Mouse (Mus musculus) spleen, adult 12 weeks (tissue): Measurements from ENCODE around the gene Cxcl17.

ENCODE experiments used
- DNase-seq: peaks from one replicate; pipeline ENCODE4 v3.0.0; 2022; ENCODE audit warnings: low spot score

Gene Cxcl17

DNA sequence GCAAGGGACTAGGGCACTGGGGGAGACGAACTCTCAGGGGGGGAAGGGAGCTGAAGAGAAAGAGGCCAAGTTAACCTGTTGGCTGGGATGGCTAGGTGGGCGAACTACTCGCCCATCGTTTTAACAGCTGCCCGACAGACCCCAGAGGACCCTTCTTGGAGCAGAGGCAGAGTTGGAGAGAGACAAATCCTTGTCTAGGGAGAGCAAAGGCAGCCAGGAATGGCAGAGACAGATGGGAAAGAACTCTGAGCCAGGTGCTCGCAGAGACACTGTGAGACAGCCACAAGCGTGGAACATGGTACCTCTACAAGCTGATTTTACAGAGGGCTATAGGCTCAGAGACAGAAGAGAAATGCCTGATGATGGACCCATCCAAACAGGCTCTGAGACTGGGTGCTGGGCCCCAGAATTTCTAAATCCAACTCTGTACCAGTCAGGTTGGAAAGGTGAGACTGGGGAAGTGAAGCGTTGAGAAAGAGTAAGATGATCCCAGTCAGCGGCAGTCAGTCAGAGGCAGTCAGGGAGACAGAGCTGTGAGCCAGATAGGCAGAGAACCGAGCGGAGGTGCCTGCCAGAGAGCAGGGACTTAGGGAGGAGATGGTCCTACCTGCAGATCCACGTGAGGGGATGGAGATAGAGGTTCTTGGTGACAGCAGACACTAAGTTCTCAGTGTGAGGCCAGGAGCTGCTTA is 43.5 kb downstream of the Cxcl17 start, which contains the start of gene Cnfn:
Gene Cnfn (minus strand): TSS at position 667 of the 692 bp plus-strand sequence.
- no peak for DNase-seq

- DNase-seq: no peak
These were observed 44.4 kb downstream of the Cxcl17 start for GRCm38 (mm10) chr7:25368333-25368732.

DNA sequence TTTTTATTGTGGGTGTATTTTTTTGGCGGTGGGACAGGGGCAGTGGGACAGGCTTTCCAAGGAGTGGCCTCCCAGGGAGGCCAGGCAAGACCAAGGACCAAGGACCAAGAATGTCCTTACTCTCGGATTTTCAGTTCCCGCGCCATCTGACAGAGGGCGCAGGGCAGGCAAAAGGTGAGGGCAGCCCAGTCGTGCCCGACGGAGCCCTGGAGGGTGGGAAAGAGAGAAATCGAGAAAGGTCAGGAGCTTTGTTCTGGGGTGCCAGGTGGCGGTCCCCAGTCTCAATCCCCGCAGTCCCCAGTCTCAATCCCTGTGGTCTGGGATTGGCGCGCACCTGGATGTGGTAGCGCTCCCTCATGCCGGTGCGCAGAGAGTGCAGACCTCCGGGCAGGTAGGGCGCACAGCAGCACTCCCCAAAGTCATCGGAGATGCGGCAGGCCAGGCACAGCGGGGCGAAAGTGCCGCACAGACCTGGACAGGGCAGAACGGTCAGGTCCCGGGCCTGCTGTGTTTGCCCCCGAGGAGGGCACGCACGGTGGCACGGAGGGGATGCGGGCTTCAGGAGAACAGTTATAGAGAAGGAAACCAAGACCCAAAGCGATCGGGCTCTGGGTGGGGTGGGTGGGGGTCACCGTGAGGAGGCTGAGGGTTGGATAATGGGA is 44.9 kb downstream of the Cxcl17 start:
- no peak for DNase-seq

DNA sequence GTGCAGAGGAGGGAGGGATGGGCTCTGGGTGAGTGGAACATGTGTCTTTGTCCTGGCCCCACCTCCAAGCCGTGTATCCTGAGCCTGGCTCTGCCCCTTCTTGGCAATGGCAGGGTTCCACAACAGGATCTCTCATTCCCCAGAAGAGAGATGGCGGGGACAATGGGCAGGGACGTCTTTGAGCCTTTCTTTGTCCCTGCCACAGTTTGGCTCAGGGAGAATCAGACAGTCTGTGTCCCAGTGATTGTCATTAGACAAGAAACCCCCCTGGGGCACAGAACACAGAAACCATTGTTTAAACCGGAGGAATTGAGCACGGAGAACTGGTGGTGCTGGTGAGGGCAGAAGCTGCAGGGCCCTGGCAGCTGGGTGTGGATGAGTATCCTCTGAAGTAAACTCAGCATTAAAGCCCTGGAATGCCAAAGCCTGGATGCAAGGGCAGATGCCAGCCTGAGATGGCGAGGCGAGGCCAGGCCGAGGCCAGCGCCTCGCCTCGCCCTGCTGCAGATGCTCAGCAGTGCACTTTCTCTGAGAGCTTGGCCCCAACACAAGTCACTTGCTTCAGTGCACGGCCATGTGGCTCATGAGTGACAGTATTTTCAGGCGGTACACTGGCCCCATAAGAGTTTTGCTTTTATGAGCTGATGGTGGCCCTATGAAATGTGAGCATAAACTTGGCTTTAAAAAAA is 46.6 kb downstream of the Cxcl17 start:
- no peak for DNase-seq

- no peak for DNase-seq
These were observed 49.1 kb downstream of the Cxcl17 start for GRCm38 (mm10) chr7:25363632-25364031.

GRCm38 (mm10) chr7:25363151-25363550 is 49.5 kb downstream of the Cxcl17 start:
- DNase-seq: no peak

DNA sequence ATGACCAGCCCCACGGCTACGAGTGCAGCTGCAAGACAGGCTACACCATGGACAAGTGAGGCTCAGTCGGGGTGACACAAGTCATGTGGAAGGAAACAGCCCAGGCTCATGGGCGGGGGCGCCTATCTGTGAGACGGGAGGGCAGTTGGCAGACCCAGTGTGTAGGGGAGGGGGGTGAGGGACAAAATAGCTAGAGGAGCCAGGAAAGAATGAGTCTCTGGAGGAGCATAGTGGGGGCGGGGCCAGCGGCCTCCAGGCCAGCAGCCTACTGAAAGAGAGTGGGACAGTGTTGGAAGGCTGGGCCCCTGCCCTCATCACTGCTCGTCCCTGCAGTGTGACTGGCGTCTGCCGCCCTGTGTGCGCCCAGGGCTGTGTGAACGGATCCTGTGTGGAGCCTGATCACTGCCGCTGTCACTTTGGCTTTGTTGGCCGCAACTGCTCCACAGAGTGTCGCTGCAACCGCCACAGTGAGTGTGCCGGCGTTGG is 53.9 kb downstream of the Cxcl17 start:
- DNase-seq: no peak
